Mouse (Mus musculus) thymus, adult 2 months (tissue): Measurements from ENCODE around the gene Srsf3.

Source experiments
- CTCF ChIP-seq: fragments of 200-500 bp; IDR thresholded peaks from 2 replicates; pipeline ENCODE4 v1.5.1; 2012; ENCODE audit warnings: mild to moderate bottlenecking, control low read depth, low read length, moderate library complexity, borderline replicate concordance; ENCODE audit not compliant: control insufficient read depth, poor library complexity, insufficient read depth; ENCODE audit errors: extremely low read depth
- POLR2A ChIP-seq: fragments of 200-500 bp; IDR thresholded peaks from 2 replicates; pipeline ENCODE4 v1.6.1; 2012; ENCODE audit warnings: mild to moderate bottlenecking, low read length, control low read depth, moderate library complexity; ENCODE audit not compliant: control insufficient read depth, poor library complexity, insufficient read depth; ENCODE audit errors: extremely low read depth

GRCm38 (mm10) chr17:29039351-29039750 is 6.9 kb downstream of the Srsf3 start:
- TF ChIP-seq CTCF (no peak), POLR2A (no peak)
